Mouse (Mus musculus): ENCODE measurements around the gene Csn3.

Gene Csn3

GRCm38 (mm10) chr5:87925372-87925771, at the start of gene Csn3:
Gene Csn3 (plus strand): TSS chr5:87925579.
- DNase-seq: no peak

GRCm38 (mm10) chr5:87884729-87885128, 40.6 kb upstream of the Csn3 start, which contains the start of gene Odam:
Gene Odam (plus strand): TSS chr5:87885029.
- no peak for DNase-seq

GRCm38 (mm10) chr5:87931603-87932002, 6.2 kb downstream of the Csn3 start:
- no peak for DNase-seq

- DNase-seq: no peak
Observed at GRCm38 (mm10) chr5:87940752-87941151, 15.4 kb downstream of the Csn3 start.

DNA sequence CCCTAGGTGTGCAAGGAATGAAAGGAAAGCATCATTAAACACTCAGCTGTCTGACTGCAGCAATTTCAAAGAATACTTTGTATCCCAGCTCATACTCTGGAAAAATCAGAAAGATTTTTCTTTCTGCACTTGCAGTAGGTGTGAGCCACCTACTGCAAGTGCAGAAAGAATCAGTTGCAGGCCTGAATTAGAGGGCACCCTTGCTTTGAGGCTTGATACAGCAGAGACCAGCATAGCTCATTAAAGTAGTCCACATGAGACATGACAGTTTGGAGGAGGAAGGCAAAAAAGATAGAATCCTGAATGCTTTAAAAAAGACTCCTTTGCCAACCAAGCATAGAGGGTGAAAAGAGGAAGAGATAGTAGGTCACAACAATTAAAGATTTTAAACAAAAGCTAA, 17.1 kb downstream of the Csn3 start:
- no peak for DNase-seq

- DNase-seq: no peak
Observed at GRCm38 (mm10) chr5:87951836-87952235, 26.5 kb downstream of the Csn3 start.

- no peak for DNase-seq
Observed at GRCm38 (mm10) chr5:87969201-87969600, 43.8 kb downstream of the Csn3 start, which contains the start of the genes 2310003L06Rik and Gm28434. Gene 2310003L06Rik (plus strand): TSS chr5:87969459. Gene Gm28434 (plus strand): TSS chr5:87969517.

DNA sequence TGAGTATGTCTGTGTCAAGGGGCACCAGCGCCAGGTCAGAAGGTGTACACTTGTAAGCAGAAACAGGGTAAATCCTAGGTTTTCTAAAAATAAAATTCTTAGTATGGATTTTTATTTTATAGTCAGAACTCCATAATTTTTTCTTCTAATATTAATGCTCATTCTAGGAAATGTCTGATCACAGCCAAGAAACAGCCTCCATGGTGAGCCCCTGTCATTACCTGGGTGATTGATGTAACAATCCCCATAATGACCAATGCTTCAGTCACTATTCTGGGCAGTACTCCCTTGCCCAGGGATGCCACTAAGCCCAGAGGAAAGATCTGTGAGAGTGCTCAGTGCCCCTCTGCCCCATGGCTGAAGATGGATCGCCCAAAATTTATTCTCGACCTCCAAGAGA, 53.8 kb downstream of the Csn3 start, which contains the start of gene Cabs1:
TSS of gene Cabs1 (plus strand) at position 301 of the 400 bp plus-strand sequence.
- no peak for DNase-seq
